Mouse (Mus musculus): ENCODE data around the gene Sdhaf2.

DNA sequence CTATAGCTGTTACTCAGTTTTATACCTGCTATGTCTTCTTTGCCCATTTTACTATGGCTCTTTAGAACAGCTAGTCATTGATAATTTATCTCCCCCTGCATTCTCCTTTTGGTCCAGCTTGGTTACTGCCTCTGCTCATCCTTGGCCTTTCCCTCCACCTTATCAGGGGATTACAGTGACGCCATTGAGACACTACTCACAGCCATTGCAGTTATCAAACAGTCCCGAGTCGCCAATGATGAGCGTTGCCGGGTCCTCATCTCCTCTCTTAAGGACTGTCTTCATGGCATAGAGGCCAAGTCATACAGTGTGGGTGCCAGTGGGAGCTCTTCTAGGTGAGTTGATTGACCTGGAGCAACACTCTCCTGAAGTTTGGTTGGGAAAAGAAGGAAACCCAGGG is 13.5 kb upstream of the Sdhaf2 start:
- TF ChIP-seq CTCF (IDR thresholded peaks at IDR 0.05; ENCODE audit: low read depth) = no peak
- no peak for TF ChIP-seq EP300 (IDR thresholded peaks at IDR 0.05; ENCODE audit: low read depth)

All from liver, postnatal 0 days (tissue).